Mouse (Mus musculus) T-cell, adult 2 months (primary cell): ENCODE data around the gene Slc22a15.

ENCODE experiments used
- DNase-seq: peaks from one replicate; pipeline ENCODE4 v3.0.0; 2022; ENCODE audit warnings: low spot score

The Slc22a15 gene

DNA sequence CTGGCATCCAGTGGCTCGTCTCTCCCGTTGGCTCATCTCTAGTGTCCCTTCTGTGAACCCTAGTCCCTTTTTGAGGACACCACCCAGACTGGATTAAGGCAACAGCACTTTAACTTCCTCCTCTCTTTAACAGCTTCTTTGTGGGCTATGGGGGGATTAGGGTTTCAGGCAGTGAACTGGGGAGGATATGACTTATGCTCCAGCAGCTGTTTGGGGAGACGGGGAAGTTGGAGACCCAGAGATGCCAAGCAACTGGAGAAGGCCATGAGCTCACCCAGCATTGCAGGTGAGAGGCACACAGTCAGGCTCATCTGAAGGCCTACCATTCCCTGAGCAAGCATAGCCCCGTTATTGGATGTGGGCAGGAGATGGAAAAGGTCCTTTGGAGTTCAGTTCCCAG, 112.3 kb downstream of the Slc22a15 start:
- no peak for DNase-seq

DNA sequence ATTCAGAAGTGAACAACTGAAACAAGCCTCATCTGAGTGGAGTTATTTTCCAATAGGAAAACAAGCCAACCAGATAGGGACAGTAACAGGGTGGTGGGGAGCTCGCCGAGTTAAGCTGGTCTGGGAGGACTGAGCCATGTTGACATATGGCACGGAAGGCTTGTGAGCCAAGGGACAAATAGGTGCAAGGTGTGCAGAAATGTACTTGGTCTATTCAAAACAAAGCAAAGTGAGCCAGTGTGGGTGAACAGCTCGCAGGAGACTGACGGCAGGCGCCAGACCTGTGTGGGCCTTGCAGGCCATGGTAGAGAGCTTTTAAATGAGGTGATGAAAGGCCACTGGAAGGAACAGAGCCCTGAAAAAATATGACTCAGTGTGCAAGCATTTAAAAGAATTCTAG, 116.6 kb downstream of the Slc22a15 start:
- no peak for DNase-seq

DNA sequence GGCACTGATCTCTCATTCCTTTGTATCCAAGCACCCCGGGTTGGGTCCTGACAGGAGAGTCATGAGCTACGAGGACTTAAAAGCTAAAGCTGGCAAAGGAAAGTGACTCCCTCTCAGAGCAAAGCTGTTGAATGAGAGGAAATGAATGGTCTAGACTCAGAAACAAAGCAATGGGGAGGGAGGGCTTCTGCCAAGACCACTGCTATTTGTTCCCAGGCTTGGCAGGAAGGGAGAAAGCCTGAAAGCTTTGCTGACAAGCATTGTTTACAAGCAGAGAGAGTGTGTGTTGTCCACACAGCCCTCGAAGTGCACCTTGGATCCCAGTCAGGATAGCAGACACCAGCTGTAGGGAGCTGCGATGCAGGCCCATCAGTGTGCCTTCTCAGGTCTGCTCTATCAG, 117.3 kb downstream of the Slc22a15 start:
- no peak for DNase-seq

DNA sequence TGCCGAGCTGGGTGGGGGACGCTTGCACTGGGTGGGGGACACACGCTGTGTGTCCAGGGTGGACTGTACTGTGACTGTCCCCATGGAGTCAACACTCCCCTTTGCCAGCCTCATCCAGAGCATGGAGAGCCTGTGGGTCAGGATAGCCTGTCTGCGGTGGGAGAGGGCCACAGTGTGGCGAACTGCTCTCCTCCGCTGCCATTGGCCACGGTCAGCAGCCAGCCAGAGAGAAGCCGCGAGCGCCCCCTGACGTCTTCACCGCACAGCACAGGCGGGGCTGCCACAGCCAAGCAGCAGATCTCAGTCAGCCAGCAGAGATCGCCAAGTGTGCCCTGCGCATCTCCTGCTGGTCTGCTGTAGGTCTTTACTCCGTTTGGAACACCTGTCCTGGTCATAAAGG, 118.1 kb downstream of the Slc22a15 start:
- DNase-seq: peak; percentile 70
